Mouse (Mus musculus) liver, embryonic 14 days (tissue): ENCODE results near the gene Ttbk1. TPM values are rescaled to one million over a fixed set of nuclear protein-coding genes. Genes with fewer than 3 reads are reported as not detected.

Experiments used
- polyA plus RNA-seq: library from polyadenylated mRNA; depleted of rRNA; stranded (reverse); fragments of >200 nt; gene quantifications from 2 replicates; pipeline ENCODE4 v1.2.3, GENCODE M21; 2012; rRNA removed

Gene Ttbk1
- 0.01 TPM in 2 replicates for polyA plus RNA-seq

DNA sequence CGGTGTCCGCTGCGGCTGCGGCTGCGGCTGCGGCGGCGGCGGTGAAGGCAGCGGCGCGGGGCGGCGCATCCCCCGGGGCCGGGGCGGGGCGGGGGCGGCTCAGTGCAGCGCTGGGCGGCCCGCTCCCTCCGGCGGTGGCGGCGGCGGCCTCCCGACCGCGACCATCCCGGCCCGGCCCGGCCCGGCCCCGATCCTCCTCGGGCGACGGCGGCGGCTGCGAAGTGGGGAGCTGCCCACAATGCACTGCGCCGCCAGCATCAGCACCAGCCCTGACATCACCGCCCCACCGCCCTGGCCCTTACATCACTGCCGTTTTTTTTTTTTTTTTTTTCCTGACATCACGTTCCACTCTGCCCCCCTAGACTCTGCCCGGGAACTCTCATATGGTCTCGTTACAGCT is at the start of gene Ttbk1:
TSS of gene Ttbk1 (minus strand) at position 245 of the 400 bp plus-strand sequence.

DNA sequence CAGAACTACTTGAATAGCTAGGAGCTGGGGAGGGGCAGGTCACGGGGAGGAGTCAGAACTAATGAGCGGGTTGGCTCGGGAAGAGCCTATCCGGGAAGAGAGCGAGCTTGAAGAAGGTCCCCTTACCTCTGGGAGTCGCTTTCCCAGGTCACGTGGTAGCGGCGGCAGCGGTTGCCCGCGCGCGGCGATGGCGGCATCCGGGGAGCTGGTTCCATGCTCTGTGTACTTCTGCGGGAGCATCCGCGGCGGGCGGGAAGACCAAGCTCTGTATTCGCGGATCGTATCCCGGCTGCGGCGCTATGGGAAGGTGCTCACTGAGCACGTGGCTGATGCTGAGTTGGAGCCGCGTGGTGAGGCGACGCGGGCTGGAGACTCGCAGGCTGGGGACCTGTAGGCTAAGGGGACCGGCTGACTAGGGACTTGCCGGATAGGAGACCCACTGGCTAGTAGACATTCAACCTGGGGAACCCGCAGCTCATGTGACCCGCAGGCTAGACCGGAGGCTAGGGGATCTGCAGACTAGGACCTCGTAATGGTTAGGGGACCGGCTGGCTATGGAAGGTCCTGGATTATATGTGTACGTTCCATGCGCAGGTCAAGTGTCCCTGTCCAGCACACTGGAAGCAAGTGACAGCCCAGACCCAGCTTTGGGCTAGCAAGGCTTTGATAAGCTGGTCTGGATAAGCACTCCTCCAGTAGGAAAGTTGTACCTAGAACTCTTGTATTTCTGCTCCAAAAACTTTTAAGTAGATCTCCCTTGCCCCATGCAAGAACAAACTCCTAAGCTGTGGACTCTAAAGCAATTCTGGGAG is 9.4 kb upstream of the Ttbk1 start, which contains the start of gene Dnph1:
TSS of gene Dnph1 (plus strand) at position 89 of the 812 bp plus-strand sequence.

DNA sequence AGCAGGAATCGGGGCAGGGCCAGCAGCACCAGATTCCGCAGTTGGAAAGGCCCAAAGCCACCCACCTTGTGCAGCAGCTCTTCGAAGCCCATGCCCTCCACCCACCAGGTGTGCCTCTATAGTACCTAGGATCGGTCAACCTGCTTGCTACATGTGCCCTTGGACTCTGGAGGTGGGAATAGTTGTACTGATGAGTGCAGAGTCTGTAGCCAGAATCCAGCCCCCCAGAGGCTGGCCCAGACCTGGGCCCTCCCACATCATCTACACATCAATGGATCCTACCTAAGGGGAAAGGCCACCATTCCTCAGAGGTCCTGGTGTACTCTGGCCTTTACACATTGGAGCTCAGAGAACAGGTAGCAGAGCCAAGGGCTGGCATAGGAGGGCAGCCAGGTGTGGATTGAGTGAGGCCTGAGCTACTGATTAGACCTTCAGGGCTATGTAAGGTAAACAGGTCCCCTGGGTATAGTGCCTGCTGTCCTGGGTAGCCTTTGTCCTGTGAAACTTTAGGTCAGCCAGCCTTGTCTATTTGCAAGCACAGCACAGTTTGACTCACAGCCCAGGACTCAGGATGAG is 49.1 kb downstream of the Ttbk1 start, which contains the start of gene Slc22a7:
TSS of gene Slc22a7 (minus strand) at position 160 of the 576 bp plus-strand sequence.

DNA sequence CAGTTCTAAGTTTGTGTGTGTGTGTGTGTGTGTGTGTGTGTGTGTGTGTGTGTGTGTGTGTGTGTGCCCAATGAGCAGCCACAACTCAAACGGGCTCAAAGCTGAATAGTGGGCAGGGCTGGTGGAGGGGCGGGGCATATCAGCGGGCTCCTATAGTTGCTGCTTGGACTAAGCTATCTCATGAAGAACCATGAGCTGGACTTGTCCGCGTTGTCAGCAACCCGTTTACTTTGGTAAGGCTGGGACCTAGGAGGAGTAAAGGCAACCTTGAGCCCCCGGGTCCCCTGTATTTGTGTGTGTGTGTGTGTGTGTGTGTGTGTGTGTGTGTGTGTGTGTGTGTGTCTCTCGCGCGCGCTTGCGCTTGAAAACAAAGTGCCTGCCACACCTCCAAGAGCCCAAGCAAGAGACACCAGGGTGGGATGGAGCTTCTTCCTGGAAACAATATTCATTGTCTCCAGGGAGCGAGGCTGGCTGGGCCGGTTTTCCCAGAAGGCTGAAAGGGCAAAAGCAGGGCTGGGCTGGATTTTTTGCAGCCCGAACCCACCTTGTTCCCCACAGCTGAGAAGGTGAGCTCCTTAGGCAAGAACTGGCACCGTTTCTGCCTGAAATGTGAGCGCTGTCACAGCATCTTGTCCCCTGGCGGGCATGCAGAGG is 58.6 kb downstream of the Ttbk1 start, which contains the start of gene Crip3:
TSS of gene Crip3 (plus strand) at position 166 of the 654 bp plus-strand sequence.

Other genes starting within 250 kb of the Ttbk1 start
- 39.7 and 46.5 TPM in 2 replicates for gene Polr1c, start 239.6 kb downstream of the Ttbk1 start, polyA plus RNA-seq
- gene Yipf3, start 239.6 kb downstream of the Ttbk1 start, polyA plus RNA-seq = 18.4 and 21.3 TPM in 2 replicates
- 0.16 and 0.18 TPM in 2 replicates for gene Lrrc73, start 234.1 kb downstream of the Ttbk1 start, polyA plus RNA-seq
- gene Tjap1, start 204.6 kb downstream of the Ttbk1 start, polyA plus RNA-seq = 10.6 and 11.4 TPM in 2 replicates
- gene Dlk2, start 190.3 kb downstream of the Ttbk1 start, polyA plus RNA-seq = 0.01 and 0.06 TPM in 2 replicates
- gene Abcc10, start 159.3 kb downstream of the Ttbk1 start, polyA plus RNA-seq = 1.3 and 1.7 TPM in 2 replicates
- gene Zfp318, start 103.9 kb downstream of the Ttbk1 start, polyA plus RNA-seq = 2.3 and 2.6 TPM in 2 replicates
- gene Crip3, start 58.7 kb downstream of the Ttbk1 start, polyA plus RNA-seq = 0.13 and 0.15 TPM in 2 replicates
- not detected in 2 replicates for gene Slc22a7, start 49.2 kb downstream of the Ttbk1 start, polyA plus RNA-seq
- 14.7 and 15.5 TPM in 2 replicates for gene Dnph1, start 9.0 kb upstream of the Ttbk1 start, polyA plus RNA-seq
- 0.53 and 0.63 TPM in 2 replicates for gene Cul9, start 58.7 kb upstream of the Ttbk1 start, polyA plus RNA-seq
- gene Srf, start 68.5 kb upstream of the Ttbk1 start, polyA plus RNA-seq = 15.7 and 15.8 TPM in 2 replicates
- gene Ptk7, start 141.8 kb upstream of the Ttbk1 start, polyA plus RNA-seq = 3.6 and 3.7 TPM in 2 replicates
- gene Klc4, start 158.3 kb upstream of the Ttbk1 start, polyA plus RNA-seq = 3.3 and 4.2 TPM in 2 replicates
- gene Mrpl2, start 158.6 kb upstream of the Ttbk1 start, polyA plus RNA-seq = 35.6 and 37.0 TPM in 2 replicates
- 13.2 and 13.9 TPM in 2 replicates for gene Cul7, start 162.7 kb upstream of the Ttbk1 start, polyA plus RNA-seq
- gene Rrp36, start 186.7 kb upstream of the Ttbk1 start, polyA plus RNA-seq = 21.1 and 24.2 TPM in 2 replicates
- gene Mea1, start 191.1 kb upstream of the Ttbk1 start, polyA plus RNA-seq = 38.2 and 43.8 TPM in 2 replicates
- 34.0 and 41.3 TPM in 2 replicates for gene Klhdc3, start 193.2 kb upstream of the Ttbk1 start, polyA plus RNA-seq
- 22.5 and 25.0 TPM in 2 replicates for gene Ppp2r5d, start 217.4 kb upstream of the Ttbk1 start, polyA plus RNA-seq
- 8.4 and 8.9 TPM in 2 replicates for gene Pex6, start 223.8 kb upstream of the Ttbk1 start, polyA plus RNA-seq
- gene Gnmt, start 241.5 kb upstream of the Ttbk1 start, polyA plus RNA-seq = 15.3 and 17.4 TPM in 2 replicates